Mouse (Mus musculus) heart, postnatal 14 days (tissue): ENCODE results near the gene Wfdc21. TPM values are rescaled to one million over a fixed set of nuclear protein-coding genes. Genes with fewer than 3 reads are reported as not detected.

Source experiments
- DNase-seq, 2 experiments: peaks; one replicate each; pipeline ENCODE4 v3.0.0; 2021 to 2022
- intact Hi-C: fragments of 180-260 bp; cut with DNase I; formaldehyde crosslinking; loops from one replicate; pipeline ENCODE4 v1.15.1; 2025
- total RNA-seq, 2 experiments: library from RNA; stranded (reverse); gene quantifications; 2 replicates each; pipeline ENCODE4 v1.2.3; 2021

Wfdc21 gene
- total RNA-seq, 2 experiments from 2014 or later = 0.76 to 0.80 TPM

DNA sequence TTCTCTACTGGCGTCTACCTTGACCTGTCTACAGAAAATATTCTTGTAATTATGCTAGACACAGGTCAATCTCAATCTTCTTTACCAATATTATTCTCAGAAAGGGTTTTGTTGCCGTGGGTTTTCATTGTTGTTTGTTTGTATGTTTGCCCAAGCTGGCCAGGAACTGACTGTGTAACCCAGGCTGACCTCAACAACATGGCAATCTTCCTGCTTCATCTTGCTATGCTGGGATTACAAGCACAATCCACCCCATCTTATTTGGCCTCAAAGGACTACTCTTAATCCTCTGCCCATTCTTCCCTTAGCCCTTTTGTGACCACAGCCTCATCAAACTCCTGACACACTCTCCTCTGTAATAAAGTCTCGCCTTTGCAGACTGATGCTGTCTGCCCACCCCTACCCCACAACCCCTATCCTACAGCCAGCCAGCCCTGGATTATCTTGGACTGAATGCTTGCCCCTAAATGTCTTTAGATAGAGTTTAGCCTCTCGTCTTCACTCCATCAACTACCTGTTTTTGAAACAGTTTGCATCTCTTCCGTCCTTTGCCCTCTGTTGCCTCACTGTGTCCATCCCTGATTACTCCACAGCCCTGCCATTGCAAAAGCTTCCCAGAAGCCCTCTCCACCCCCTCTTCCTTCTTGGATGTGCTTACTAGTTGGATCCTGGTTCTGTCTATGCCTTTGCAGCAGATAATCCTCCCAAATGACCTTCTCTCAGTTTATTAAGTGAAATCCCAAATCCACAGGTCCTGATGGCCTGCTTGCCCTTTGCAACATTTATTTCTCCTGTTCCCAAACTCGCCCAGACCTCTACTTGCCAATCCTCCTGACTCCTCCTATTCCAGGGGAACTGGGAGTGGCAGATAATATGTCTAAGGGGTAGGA, 881 bp downstream of the Wfdc21 start:
- no peak for DNase-seq
- intact Hi-C loops = no loop called here

DNA sequence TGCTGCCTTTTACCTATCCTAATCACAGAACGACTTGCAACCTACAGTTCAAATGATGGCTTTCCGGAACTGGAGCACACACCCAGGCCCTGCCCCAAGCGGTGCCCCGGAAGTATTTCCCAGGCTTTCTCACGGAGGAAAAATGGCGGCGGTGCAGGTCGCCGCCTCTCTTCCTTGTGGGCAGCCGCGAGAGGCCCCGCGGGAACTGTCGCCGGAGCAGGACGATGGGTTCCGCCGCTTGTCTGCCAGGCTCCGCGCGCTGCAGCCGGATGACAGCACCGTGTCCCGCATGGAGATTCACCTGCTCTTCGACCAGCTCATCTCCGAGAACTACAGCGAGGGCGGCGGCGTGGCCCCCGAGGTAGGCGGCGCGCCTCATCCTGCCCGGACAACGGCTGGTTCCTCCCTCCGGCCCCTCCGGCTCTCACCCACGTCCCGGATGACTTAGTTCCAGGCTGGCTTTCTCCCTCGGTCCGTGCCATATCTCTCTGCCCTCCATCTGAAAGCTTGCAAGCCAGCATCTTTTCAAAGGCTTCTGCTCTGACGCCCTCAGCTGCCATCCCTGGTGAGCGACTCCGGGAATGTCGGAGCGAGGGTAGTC, 6.9 kb downstream of the Wfdc21 start, which contains the start of gene Heatr6:
Gene Heatr6, plus strand, starts transcription at position 116 of the 601 bp plus-strand sequence.
- intact Hi-C loops = no loop called here
- DNase-seq = peak; percentile 88 to 94

DNA sequence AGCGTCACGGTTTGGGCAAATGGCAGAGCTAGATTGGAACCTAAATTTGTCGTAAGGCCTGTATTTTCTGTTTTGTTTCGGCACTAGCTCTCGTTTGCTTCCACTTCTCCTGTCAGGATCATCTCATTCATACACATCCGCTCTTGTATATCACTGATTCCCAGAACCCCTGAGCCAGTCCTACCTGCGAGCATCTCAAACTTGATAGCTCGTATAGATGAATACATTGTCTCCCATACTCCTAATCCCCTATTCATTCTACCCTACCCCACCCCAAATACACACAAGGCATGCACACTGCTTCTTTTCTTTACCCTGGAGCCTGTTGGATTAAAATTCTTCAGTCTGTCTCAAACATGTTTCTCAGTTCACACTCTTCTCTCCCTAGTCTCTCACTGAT, 7.5 kb downstream of the Wfdc21 start:
- intact Hi-C loops = no loop called here
- DNase-seq = no peak

DNA sequence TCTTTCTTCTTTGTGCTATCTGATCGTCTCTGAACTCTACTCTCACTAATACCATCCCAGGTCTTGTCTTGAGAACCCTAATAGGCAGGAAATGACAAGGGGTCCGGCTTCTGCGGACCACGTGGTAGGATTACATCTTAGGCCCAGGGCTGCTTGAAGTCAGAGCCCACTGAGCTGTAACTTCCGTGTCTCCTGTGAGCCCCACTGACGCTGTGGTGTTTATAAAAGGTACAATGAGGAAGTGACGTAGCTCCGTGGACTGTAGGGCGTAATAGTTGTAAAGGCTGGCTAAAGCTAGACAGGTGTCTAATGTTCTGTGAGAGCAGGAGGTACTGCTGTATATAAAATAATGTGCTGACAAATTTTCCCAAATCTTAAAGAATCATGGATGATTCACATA, 20.6 kb downstream of the Wfdc21 start:
- DNase-seq = no peak
- intact Hi-C loops = no loop called here

DNA sequence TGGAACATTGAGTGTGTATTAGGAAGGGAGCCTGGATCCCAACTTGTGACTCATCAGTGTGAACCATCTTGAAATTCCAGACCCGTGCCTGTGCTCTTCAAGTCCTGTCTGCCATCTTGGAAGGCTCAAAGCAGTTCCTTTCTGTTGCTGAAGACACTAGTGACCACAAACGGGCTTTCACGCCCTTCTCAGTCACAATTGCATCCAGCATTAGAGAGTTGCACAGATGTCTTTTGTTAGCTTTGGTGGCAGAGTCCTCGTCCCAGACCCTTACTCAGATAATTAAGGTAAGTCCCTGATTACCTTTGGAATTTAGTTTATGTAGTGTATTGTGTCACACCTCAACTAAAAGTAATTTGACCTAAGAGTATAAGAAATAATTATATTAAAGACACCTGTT, 22.2 kb downstream of the Wfdc21 start:
- intact Hi-C loops = no loop called here
- DNase-seq = no peak

DNA sequence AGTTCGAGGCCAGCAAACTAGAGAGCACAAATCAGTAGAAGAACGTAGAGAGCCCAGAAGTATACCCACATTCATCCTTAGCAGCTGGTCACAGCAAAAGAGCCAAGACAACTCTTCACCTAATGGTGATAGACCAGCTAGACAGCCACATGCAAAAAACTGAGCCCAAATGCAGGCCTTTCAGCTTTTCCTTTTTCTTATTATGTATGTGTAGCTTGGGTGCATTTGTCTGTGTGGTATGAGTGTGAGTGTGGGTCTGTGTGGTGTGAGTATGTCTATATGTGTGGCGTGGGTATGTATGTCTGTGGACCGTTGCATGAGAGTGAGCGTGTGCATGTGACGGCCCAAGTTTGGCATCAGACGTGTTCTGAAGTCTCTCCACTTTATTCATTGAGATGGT, 24.3 kb downstream of the Wfdc21 start:
- no peak for DNase-seq
- intact Hi-C loops = no loop called here

DNA sequence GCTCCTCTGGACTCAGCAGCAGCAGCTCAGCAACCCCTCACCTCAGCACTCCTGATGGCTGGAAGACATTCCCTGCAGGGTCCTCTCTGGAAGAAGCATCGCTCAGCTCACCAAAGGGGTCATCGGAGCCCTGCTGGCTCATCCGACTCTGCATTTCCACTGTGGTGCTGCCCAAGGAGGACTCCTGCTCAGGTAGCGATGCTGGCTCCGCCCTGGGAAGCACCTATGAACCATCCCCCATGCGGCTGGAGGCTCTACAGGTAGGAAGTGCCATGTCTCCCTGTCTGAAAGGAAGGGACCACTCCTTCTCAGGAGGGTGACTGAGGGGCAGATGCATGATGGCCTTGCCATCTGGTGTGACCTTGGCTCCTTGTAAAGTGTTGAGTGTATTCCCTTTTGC, 25.6 kb downstream of the Wfdc21 start:
- DNase-seq = no peak
- intact Hi-C loops = no loop called here

DNA sequence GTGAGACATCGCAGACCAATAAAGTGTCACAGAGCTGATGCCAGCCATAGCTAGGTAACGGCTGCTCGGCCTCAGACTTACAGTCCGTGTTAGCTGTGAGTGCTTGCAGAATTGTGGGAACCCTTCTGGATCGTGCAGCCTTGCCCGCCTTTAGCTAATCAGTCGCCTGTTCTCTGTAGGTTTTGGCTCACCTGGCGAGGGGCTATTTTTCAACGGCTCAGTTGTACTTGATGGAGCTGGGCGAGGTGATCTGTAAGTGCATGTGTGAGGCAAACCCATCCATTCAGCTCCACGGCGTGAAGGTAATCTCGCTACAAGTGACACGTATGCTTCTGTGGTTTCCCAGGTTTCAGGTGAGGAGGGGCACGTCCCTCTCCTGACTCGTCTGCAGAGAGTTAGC, 27.0 kb downstream of the Wfdc21 start:
- intact Hi-C loops = no loop called here
- no peak for DNase-seq

DNA sequence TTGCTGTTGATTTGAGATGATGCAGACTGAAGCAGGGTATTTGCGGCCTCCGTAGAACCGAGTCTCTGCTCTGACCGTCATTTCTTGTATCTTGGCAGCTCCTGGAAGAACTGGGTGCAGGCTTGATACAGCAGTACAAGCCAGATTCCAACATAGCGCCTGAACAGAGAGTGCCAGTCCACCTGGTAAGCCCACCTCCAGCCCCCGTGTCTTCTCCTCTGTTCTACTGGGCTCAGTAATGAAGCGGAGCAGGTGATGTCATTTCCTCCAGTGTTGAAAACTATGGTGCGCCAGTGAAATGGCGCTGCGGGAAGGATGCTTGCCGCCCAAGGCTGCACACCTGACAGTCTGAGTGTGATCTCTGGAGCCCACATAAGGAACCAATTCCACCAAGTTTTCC, 27.6 kb downstream of the Wfdc21 start:
- intact Hi-C loops = no loop called here
- DNase-seq = no peak

DNA sequence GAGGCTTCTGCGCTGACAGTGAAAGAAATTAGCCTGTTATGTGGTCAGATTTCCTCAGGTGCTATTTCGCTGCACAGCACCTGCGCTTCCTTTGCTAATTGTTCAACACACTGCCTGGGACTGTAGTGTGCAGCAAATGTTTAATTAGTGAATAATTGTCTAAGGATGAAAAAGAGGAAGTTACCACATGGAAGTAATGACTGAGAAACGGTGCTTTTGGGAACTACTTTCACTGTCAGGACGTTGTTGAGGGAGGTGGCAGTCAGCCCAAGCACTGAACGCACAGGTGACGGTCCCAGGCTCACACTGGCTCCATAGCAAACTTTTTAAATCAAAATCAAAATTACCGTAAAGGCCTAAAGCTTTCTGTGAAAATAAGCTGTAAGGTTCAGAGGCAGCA, 30.1 kb downstream of the Wfdc21 start:
- intact Hi-C loops = no loop called here
- no peak for DNase-seq

DNA sequence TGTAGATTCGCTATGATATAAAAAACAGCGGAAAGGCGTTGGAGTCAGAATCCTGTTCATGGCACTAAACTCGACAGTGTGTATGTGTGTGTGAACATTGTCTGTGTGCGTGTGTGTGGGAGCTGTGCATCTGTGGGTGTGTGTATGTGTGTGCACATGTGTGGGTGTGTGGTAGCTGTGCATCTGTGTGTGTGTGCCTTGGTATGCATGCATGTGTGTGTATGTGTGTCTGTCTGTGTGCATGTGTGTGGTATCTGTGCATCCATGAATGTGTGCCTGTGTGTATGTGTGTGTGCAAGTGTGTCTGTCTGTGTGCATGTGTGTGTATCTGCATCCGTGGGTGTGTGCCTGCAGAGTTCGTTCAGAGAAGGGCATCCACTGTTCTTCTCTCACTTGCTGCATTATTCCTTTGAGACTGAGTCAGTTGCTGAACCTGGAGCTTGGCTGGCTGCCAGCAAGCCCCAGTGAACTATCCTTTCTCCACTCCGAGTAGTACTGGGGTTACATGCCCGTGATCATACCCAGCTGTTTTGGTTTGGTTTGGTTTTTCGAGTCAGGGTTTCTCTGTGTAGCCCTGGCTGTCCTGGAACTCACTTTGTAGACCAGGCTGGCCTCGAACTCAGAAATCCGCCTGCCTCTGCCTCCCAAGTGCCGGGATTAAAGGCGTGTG, 37.3 kb downstream of the Wfdc21 start:
- intact Hi-C loops = no loop called here
- no peak for DNase-seq

DNA sequence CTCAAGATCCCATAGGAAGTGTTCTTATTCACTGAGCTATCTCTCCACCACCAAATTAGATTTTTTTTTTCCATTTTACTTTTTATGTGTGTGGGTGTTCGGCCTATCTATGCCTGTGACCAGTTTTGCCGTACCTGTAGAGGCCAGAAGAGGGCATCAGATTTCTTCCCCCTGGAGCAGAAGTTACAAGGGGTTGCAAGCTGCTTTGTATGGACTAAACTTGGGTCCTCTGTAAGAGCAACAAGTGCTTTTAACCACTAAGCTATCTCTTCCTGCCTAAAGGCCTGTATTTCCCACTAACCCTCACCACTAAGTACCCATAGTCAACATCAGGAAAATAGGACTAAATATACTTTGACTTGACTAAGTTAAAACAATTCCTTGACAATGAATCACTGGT, 37.9 kb downstream of the Wfdc21 start:
- DNase-seq = peak in 1 of 2 experiments; percentile 51
- intact Hi-C loops = loop anchor here (1.0 to 5.0 kb wide), 2 partner anchors 152 to 248 kb away; no protein-coding TSS in a partner anchor

DNA sequence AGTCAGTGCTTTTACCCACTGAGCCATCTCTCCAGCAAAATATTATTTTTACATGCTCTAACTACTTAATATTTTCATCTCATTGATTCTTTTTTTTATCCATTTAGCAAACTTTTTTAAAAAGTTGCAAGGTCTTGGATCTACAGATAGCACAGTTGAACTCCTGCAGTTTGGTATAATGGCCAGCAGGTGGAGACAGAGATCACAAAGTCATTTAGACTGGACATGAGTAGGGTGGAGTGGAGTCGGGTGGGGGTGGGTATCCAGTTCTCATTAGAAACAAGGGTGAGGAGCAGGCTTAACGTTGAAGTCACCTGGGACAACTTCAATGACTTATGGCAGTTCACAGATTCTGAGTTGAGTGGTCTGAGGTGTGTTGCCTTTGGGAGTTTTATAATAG, 38.6 kb downstream of the Wfdc21 start:
- DNase-seq = peak; percentile 45 to 66
- intact Hi-C loops = loop anchor here (1.0 to 5.0 kb wide), 2 partner anchors 151 to 247 kb away; no protein-coding TSS in a partner anchor

DNA sequence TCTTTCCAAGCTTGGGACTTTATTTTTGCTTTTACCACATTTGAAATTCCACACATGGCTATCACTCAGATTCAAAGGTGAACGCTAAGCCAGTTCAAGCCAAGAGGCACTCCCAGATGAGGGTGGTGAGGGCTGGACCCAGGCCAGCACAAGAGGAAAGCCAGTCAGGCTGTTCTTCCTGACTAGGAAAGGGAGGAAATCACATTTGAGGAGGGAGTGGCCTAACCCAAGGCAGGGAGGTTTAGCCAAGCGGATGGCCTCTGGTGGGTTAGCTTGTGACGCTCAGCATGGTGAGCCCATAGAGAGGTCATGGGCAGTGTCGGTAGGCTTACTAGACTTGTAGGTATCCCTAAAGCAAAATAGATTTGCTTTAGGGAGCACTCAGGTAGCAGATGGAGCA, 40.1 kb downstream of the Wfdc21 start:
- DNase-seq = peak; percentile 44 to 49
- intact Hi-C loops = loop anchor here (5.0 kb wide), 1 partner anchor 245 kb away; no protein-coding TSS in a partner anchor

DNA sequence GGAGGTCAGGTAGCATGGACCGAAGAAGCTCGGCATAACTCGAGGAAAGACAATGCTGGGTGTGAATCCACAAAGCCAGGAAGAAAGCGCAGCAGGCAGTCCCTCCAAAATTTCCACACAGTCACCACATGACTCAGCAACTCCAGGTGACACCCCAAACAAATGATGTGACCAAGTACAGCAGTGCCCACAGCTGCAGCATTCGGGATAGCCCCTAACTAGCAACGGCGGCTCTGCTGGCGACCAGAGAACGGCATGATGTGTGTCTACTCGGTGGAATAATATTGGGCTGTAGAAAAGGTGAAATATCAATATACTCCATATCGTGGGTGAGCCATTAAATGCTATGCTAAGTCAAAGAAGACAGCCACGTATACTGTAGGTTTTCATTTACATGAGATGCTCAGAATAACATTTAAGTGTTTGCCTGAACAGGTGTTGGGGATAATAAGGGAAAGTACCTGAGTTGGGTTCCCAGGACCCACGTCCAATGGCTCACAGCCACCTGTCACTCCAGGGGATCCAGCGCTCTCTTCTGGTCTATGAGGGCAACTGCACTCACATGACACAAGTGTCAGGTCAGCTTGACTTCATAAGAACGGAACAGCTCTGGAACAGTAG, 40.8 kb downstream of the Wfdc21 start:
- intact Hi-C loops = loop anchor here (5.0 kb wide), 1 partner anchor 245 kb away; no protein-coding TSS in a partner anchor

DNA sequence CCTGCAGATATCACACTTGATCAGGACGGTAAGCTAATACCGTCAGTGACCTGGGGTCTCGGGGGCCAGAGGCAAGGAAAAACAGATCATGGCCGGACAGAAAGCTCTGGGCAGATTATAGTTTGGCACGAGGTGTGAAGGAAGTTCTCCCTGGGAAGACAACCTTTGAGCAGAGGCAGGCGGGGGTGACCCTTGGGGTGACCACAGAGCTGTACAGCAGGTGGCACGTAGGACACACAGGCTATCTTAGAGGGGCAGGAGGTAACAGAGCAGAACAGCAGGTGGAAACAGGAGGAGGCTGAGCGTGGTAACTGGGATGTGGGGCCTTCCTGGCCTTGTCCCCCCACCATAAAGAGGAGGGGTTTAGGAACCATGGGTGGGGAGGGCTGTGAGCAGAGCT, 41.6 kb downstream of the Wfdc21 start:
- intact Hi-C loops = loop anchor here (5.0 kb wide), 1 partner anchor 244 kb away; no protein-coding TSS in a partner anchor

More for the DNA sequence above, 40.8 kb downstream of the Wfdc21 start:
- no peak for DNase-seq

DNA sequence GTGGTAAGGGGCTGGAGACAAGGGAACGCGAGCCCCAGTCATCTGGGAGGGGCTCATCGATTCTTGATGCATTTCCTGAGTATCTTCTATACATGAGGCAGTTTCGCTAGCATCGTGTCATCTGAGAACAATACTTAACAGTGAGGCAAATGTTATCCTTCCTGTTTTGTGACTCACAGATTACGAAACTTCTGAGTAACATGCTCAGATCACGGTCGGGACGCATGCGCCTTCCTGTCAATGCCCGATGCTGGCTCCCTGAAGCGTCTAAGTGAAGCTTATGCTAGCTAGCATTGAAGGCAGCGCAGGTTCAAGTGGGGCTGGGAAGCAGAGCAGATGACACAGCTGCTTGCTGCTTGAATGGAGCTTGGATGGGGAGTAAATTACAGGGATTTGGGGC, 42.5 kb downstream of the Wfdc21 start:
- intact Hi-C loops = loop anchor here (5.0 kb wide), 1 partner anchor 243 kb away; no protein-coding TSS in a partner anchor

More for the DNA sequence above, 41.6 kb downstream of the Wfdc21 start:
- no peak for DNase-seq

DNA sequence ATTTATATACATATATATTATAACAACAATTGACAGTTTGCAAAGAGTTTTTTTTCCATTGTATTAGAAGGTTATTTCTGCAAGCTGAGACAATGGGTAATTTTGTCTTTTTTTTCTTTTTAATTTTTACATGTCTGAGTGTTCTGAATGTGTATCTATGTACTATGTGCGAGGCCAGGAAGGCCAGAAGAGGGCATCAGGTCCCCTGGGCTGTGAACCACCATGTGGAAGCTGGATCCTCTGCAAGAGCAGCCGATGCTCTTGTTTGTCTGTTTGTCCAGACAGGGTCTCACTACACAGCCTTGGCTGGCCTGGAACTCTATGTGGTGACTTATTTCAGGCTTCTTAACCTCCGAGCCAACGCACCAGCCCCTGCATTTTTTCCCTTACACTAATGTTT, 44.4 kb downstream of the Wfdc21 start:
- intact Hi-C loops = no loop called here
- DNase-seq = no peak

More for the DNA sequence above, 42.5 kb downstream of the Wfdc21 start:
- DNase-seq = peak; percentile 49 to 54

DNA sequence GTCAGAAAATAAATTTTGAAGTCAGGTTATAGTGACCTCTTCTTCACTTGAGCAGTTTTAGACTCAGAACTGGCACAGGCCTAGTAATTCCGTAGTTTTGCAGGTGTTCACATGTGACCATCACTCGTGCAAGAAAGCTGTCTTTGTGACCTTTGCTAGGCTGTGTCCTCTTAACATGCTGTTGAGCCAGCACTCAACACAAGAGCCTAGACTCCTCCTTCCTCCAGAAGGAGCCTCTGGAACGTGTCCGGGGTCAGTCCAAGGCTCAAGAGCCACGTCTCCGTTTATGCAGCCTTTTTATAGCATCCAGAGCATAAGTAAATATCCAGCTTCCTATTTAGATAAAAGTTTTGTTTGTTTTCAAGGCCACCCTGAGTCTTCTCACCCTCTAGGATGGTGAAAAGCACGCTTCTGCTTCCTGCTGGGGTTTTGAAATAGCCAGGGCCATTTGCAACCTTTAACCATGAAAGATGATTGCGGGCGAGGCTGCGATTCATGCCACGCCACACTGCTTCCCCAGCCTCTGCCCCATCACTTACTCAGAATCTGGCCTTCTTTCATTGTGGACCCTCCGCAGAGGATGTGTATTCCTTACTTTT, 45.7 kb downstream of the Wfdc21 start:
- intact Hi-C loops = no loop called here
- no peak for DNase-seq

DNA sequence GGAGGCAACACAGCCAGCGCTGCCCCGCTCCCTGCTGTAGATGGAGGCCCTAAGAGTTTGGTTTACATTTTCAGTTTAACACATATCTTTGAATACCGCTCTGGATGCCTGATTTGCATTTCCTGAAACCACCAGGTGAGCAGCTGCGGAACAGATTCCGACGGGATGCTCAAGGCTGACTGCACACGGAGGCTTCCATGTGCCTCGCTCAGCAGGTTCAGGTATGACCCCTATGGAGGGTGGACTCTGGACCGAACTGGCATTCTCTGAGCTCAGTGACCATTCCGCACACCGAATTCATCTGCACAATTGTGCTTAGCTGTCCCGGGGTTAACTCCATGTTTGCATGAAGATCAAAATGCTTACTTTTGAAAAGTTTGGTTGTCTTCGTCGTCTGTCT, 46.5 kb downstream of the Wfdc21 start:
- DNase-seq = no peak
- intact Hi-C loops = no loop called here
